Mouse (Mus musculus) fat pad, adult 2 months (tissue): ENCODE data around the gene Dmtf1.
"Not testable (repeated sequence)": the region's sequence is repeated elsewhere in the genome, so short reads cannot be mapped to it uniquely, and the experiment has no call there.

Experiments used
- DNase-seq: peaks from one replicate; pipeline ENCODE4 v3.0.0-alpha.2; 2011; ENCODE audit warnings: low read depth, low spot score; ENCODE audit errors: extremely low read depth

Gene Dmtf1

GRCm38 (mm10) chr5:9161456-9162041 lies at the start of gene Dmtf1:
TSS of gene Dmtf1 (minus strand) at chr5:9161776.
- peak; percentile 30 for DNase-seq

GRCm38 (mm10) chr5:9186467-9186866 lies 24.9 kb upstream of the Dmtf1 start:
- no peak for DNase-seq

- no peak for DNase-seq
Observed at GRCm38 (mm10) chr5:9173295-9173694, 11.7 kb upstream of the Dmtf1 start.

GRCm38 (mm10) chr5:9169328-9170005 lies 7.9 kb upstream of the Dmtf1 start:
- not testable (repeated sequence) for DNase-seq

- no peak for DNase-seq
Observed at GRCm38 (mm10) chr5:9166366-9166765, 4.8 kb upstream of the Dmtf1 start.

- DNase-seq = not testable (repeated sequence)
Observed at GRCm38 (mm10) chr5:9165151-9165550, 3.6 kb upstream of the Dmtf1 start.

DNA sequence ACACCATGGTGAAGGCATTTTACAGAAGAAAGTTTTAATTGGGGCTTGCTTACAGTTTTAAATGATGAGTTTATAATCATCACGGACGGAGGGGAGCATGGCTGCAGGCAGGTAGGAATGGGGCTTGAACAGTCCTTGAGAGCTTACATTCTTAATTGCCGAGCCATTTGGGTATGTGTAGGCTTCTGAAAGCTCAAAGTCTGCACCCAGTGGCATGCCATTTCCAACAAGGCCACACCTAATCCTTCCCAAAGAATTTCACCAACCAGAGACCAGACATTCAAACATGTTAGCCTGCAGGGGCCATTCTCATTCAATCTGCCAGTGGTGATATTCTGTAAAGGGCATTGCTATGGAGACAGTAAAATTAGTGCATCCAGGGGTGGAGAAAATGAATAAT lies 1.8 kb upstream of the Dmtf1 start:
- DNase-seq = no peak

DNA sequence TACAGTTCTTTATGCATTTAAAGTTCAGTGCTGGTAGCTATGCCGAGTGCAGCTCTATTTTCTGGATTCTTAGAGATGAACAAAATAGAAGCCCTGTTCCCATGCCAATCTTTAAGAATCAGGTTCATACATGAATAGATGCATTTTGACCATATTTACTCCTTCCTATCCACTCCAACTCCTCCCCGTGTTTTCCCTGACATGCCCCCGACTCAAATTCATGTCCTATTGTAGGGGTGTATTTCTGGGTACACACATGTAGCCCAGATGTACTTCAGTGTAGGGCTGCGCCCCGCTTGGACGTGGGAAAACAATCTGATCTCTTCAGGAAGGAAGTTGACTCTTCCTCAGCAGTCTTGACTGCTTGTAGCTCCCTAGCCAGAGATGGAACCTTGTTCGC lies 512 bp upstream of the Dmtf1 start:
- DNase-seq = no peak

DNA sequence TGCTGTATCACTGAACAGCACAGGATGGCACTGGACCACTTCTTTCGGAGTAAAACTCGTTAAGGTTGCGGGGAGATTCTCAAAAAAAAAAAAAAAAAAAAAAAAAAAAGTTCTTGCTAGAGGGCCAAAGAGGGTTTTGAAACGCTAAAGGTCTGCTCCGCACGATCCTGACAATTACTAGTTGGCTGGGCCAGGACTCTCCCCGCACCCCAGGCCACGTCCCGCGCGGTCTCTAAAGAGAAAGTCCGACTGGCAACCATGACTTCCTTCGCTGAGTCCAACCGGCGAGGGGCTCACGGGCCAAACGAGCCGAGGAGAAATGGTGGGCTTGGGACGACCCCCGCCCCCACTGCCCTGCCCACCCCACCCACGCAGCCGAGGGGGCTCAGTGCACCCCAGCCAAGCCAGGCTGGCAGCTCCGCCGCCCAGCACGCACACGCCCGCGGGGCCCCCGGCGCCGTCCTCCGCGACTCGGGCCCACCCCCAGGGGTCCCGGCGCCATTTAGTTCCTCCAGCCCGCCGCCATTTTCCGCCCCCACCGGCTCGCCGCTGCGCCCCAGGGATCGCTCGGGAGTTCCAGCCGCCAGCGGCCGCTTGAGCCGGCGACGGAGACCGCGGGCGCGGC lies 633 bp downstream of the Dmtf1 start:
- DNase-seq = no peak

- peak; percentile 19 for DNase-seq
Observed at GRCm38 (mm10) chr5:9157336-9157735, 4.2 kb downstream of the Dmtf1 start.

- DNase-seq = no peak
Observed at GRCm38 (mm10) chr5:9156746-9157145, 4.8 kb downstream of the Dmtf1 start.

GRCm38 (mm10) chr5:9149273-9149850 lies 12.2 kb downstream of the Dmtf1 start:
- no peak for DNase-seq

DNA sequence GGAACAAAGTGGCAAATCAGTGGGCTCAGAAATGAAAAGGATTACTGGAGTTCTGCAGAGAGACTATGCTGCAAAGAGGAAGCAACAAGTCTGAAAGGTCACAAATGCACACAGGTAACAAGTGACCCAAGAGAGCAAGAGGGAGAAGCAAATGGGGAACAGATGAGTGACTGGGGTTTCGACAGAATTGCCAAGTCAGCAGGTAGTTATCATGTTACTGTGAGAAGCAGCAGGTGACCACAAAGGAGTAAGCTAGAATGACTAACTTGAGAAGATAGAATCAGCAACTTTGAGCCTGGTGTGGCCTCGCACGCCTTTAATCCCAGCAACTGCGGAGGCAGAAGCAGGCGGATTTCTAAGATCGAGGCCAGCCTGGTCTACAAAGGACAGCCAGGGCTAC lies 19.2 kb downstream of the Dmtf1 start:
- DNase-seq = no peak

DNA sequence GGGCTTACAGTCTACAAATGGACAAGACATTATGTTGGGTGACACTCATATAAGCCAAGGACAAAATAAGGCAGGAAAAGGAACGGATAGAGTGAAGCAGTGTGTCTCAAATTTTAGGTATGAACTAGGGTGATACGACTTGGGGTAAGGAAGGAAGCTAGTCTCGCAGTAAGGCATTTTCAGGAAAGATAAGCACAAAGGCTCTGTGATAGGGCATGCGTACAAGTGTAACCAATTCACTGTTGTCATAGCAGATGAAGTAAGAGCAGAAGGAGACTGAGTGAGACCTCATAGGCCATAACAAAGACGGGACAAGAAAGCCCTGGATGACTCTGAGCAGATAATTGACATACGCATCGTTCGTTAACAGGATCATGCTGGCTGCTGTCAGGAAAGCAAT lies 20.9 kb downstream of the Dmtf1 start:
- DNase-seq = no peak

- DNase-seq = no peak
Observed at GRCm38 (mm10) chr5:9135588-9135987, 26.0 kb downstream of the Dmtf1 start.

- DNase-seq = no peak
Observed at GRCm38 (mm10) chr5:9131786-9132185, 29.8 kb downstream of the Dmtf1 start.

DNA sequence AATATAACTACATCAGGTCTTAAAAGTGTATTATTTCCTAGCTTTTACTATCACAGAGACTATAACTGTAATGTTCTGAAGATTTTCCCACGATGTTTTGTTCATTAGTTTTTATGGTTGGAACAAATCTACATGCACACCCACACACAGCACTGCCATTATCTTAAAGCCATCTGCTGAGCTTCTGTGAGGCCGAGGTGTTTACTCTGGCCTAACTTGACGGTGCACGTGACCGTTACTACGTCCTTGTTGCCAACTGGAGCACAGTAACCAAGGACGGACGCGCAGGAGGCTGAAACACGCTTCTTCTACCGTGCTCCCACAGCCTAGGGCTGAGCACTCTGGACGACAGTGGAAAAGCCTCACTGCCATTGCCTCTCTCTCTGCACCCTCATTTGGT lies 33.0 kb downstream of the Dmtf1 start:
- peak; percentile 49 for DNase-seq

- DNase-seq = no peak
Observed at GRCm38 (mm10) chr5:9124134-9124533, 37.4 kb downstream of the Dmtf1 start.

GRCm38 (mm10) chr5:9114162-9114561 lies 47.4 kb downstream of the Dmtf1 start:
- DNase-seq = no peak

- DNase-seq = no peak
Observed at GRCm38 (mm10) chr5:9111759-9112158, 49.8 kb downstream of the Dmtf1 start.

DNA sequence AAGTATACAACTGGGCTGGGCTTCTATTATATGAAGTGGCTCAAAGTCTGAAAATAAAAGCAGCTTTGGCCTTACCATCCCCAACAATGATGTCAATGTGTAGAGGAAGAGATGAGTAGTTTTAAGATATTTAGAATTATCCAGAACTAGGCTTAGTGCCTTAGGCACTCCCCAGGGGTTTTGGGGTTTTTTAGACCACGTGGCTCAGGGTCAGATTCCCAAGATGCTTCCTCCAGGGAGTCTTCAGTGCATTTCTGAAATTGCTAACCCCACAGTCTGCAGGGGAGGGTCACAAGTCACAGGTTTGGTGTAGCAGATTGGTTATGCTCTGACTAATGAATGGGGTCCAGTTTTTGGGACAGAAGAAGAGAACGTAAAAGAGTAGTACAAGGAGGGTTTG lies 50.3 kb downstream of the Dmtf1 start:
- no peak for DNase-seq

GRCm38 (mm10) chr5:9109582-9109981 lies 52.0 kb downstream of the Dmtf1 start:
- DNase-seq = no peak
